Mouse (Mus musculus) heart, postnatal 0 days (tissue): Measurements from ENCODE around the gene Prr15l.

Experiments used
- CTCF ChIP-seq: IDR thresholded peaks from 2 replicates; pipeline ENCODE4 v1.5.1; 2016; ENCODE audit warnings: antibody characterized with exemption, control low read depth, low read depth
- EP300 ChIP-seq: IDR thresholded peaks from 2 replicates; pipeline ENCODE4 v1.6.1; 2016; ENCODE audit warnings: antibody characterized with exemption, low read depth

DNA sequence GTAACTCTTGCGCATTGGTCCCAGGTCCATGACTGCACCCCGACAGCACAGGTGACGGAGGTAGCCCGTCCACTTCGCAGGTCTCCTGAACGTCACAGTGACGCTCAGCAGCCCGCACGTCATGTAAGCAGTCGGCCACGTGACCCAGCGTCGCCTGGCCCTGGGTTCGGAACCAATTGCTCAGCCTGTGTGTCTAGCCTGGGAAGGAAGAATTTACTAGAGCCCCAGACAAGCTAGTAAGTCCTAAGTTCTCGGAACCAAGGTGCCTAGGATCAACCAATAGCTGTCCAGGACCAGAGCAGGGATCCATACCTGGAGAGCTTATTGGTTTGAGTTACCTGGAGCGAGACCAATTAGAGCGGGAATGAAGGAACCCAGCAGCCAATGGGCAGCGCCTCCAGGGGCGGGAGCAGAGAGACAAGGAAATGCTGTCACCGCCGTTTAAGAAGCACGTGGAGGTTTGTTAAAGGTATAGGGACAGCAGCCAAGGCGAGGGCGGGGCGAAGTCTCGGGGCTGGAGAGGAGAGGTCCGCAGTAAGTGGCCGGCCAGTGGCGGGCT, 15.9 kb downstream of the Prr15l start, which contains the start of gene Pnpo:
- TF ChIP-seq CTCF: no peak
- TF ChIP-seq EP300: no peak
